Mouse (Mus musculus): Measurements from ENCODE around the gene Stx12. TPM values are rescaled to one million over a fixed set of nuclear protein-coding genes. Genes with fewer than 3 reads are reported as not detected.
A peak's percentile ranks its signal among the peaks of the same experiment; 100 is the strongest.

The Stx12 gene
- polyA plus RNA-seq, 1 experiment = 100.0 TPM

- DNase-seq (ENCODE audit: low spot score) = no peak
Observed at GRCm38 (mm10) chr4:132864856-132865255, 19.5 kb downstream of the Stx12 start.

- DNase-seq (ENCODE audit: low spot score) = no peak
Observed at GRCm38 (mm10) chr4:132863012-132863411, 21.3 kb downstream of the Stx12 start.

- no peak for DNase-seq (ENCODE audit: low spot score)
Observed at GRCm38 (mm10) chr4:132860880-132861279, 23.4 kb downstream of the Stx12 start.

GRCm38 (mm10) chr4:132843705-132844071, 40.6 kb downstream of the Stx12 start:
- DNase-seq (ENCODE audit: low spot score) = no peak

- peak; percentile 65 for DNase-seq (ENCODE audit: low spot score)
Observed at GRCm38 (mm10) chr4:132842970-132843704, 41.2 kb downstream of the Stx12 start, which contains the start of gene Ppp1r8. TSS of gene Ppp1r8 (minus strand) at chr4:132843169.

GRCm38 (mm10) chr4:132842281-132842906, 41.9 kb downstream of the Stx12 start:
- no peak for DNase-seq (ENCODE audit: low spot score)

- DNase-seq (ENCODE audit: low spot score) = no peak
Observed at GRCm38 (mm10) chr4:132841493-132841892, 42.8 kb downstream of the Stx12 start.

- peak; percentile 27 for DNase-seq (ENCODE audit: low spot score)
Observed at GRCm38 (mm10) chr4:132823614-132824366, 60.5 kb downstream of the Stx12 start.

- no peak for DNase-seq (ENCODE audit: low spot score)
Observed at GRCm38 (mm10) chr4:132818442-132818841, 65.9 kb downstream of the Stx12 start.

GRCm38 (mm10) chr4:132816855-132817254, 67.5 kb downstream of the Stx12 start:
- DNase-seq (ENCODE audit: low spot score) = no peak

GRCm38 (mm10) chr4:132816404-132816803, 67.9 kb downstream of the Stx12 start:
- DNase-seq (ENCODE audit: low spot score) = no peak

- no peak for DNase-seq (ENCODE audit: low spot score)
Observed at GRCm38 (mm10) chr4:132809621-132810020, 74.7 kb downstream of the Stx12 start.

- DNase-seq (ENCODE audit: low spot score) = no peak
Observed at GRCm38 (mm10) chr4:132807771-132808641, 76.3 kb downstream of the Stx12 start.

GRCm38 (mm10) chr4:132806620-132807191, 77.6 kb downstream of the Stx12 start:
- no peak for DNase-seq (ENCODE audit: low spot score)

- no peak for DNase-seq (ENCODE audit: low spot score)
Observed at GRCm38 (mm10) chr4:132805599-132806197, 78.6 kb downstream of the Stx12 start.

- DNase-seq (ENCODE audit: low spot score) = no peak
Observed at GRCm38 (mm10) chr4:132805146-132805545, 79.2 kb downstream of the Stx12 start.

GRCm38 (mm10) chr4:132804331-132804730, 80.0 kb downstream of the Stx12 start:
- no peak for DNase-seq (ENCODE audit: low spot score)

- DNase-seq (ENCODE audit: low spot score) = no peak
Observed at GRCm38 (mm10) chr4:132803876-132804275, 80.4 kb downstream of the Stx12 start.

Data from urinary bladder, adult 2 months (tissue).